Mouse (Mus musculus) liver, embryonic 14.5 days (tissue): ENCODE results near the gene Frmd8. TPM values are rescaled to one million over a fixed set of nuclear protein-coding genes. Genes with fewer than 3 reads are reported as not detected.
A peak's percentile ranks its signal among the peaks of the same experiment; 100 is the strongest.

ENCODE experiments used
- ATAC-seq: fragments of 200-750 bp; cut with Nextera tagmentation; 2 replicates; pipeline ENCODE4 v1.8.0; 2017; ENCODE audit warnings: moderate number of reproducible peaks, mild to moderate bottlenecking, moderate library complexity; ENCODE audit not compliant: insufficient read depth
- DNase-seq, 3 experiments: peaks; one replicate each; pipeline ENCODE4 v3.0.0-alpha.2; 2012 to 2013; ENCODE audit warnings: low read depth in 3 of 3, low spot score in 3 of 3
- H3K27ac ChIP-seq: fragments of 300-500 bp; sonication (generic); 2 replicates; pipeline ENCODE4 v1.5.1; 2014; ENCODE audit warnings: moderate library complexity, mild to moderate bottlenecking, control low read depth, inconsistent platforms
- H3K27me3 ChIP-seq: fragments of 300-500 bp; sonication (generic); 2 replicates; pipeline ENCODE4 v1.6.1; 2014; ENCODE audit warnings: mild to moderate bottlenecking, low read length, moderate library complexity; ENCODE audit not compliant: control insufficient read depth, insufficient read depth
- H3K36me3 ChIP-seq: fragments of 300-500 bp; sonication (generic); replicated peaks from 2 replicates; pipeline ENCODE4 v1.6.1; 2014; ENCODE audit warnings: low read depth; ENCODE audit not compliant: control insufficient read depth, insufficient read depth
- H3K4me1 ChIP-seq, 2 experiments: fragments of 200-500 bp in 1 of 2; fragments of 300-500 bp in 1 of 2; sonication (generic) in 1 of 2; replicated peaks; 2 replicates each; pipeline ENCODE4 v1.6.1; 2012 to 2014; ENCODE audit warnings: antibody characterized with exemption in 1 of 2, inconsistent platforms in 1 of 2, low read length in 1 of 2; ENCODE audit not compliant: control insufficient read depth in 2 of 2, insufficient read depth in 2 of 2
- H3K4me2 ChIP-seq: fragments of 300-500 bp; sonication (generic); 2 replicates; pipeline ENCODE4 v1.6.1; 2014; ENCODE audit warnings: low read depth, mild to moderate bottlenecking, control low read depth, moderate library complexity
- H3K4me3 ChIP-seq, 2 experiments: fragments of 200-500 bp in 1 of 2; fragments of 300-500 bp in 1 of 2; sonication (generic) in 1 of 2; 2 replicates each; pipeline ENCODE4 v1.5.1; 2012 to 2014; ENCODE audit warnings: low read depth in 2 of 2, low read length in 2 of 2, mild to moderate bottlenecking in 2 of 2, control low read depth in 1 of 2, inconsistent platforms in 1 of 2, moderate library complexity in 1 of 2; ENCODE audit not compliant: insufficient read depth in 1 of 2
- H3K9ac ChIP-seq: fragments of 300-500 bp; sonication (generic); replicated peaks from 2 replicates; pipeline ENCODE4 v1.6.1; 2014; ENCODE audit warnings: mild to moderate bottlenecking, control low read depth, moderate library complexity
- H3K9me3 ChIP-seq: fragments of 300-500 bp; sonication (generic); 2 replicates; pipeline ENCODE4 v1.6.1; 2016; ENCODE audit warnings: low read length, mixed read lengths; ENCODE audit not compliant: control insufficient read depth
- CTCF ChIP-seq: IDR thresholded peaks from 2 replicates; pipeline ENCODE4 v1.5.1; 2016; ENCODE audit warnings: antibody characterized with exemption, low read depth, control low read depth
- EP300 ChIP-seq: IDR thresholded peaks from 2 replicates; pipeline ENCODE4 v1.6.1; 2016; ENCODE audit warnings: antibody characterized with exemption, low read depth
- WGBS: fragments of 180-500 bp; shearing (Covaris S2); extraction: QIAGEN DNeasy Blood & Tissue Kit; methylation state at CpG from one replicate; pipeline ENCODE4 v1.1.7; 2014; ENCODE audit not compliant: insufficient replicate concordance; 5-methylcytosine and 5-hydroxymethylcytosine counted together
- polyA plus RNA-seq, 2 experiments: library from polyadenylated mRNA; depleted of rRNA in 1 of 2; stranded (reverse) in 1 of 2; unstranded in 1 of 2; fragments of >200 nt; fragmentation: Nextera tagmentation in 1 of 2; extraction: Ambion mirVana in 1 of 2; gene quantifications; 2 replicates each; pipeline versions ENCODE4 v1.2.1 to v1.2.3; 2012 to 2014

Frmd8 gene
- polyA plus RNA-seq, 2 experiments, result 6.6 to 6.7 TPM

DNA sequence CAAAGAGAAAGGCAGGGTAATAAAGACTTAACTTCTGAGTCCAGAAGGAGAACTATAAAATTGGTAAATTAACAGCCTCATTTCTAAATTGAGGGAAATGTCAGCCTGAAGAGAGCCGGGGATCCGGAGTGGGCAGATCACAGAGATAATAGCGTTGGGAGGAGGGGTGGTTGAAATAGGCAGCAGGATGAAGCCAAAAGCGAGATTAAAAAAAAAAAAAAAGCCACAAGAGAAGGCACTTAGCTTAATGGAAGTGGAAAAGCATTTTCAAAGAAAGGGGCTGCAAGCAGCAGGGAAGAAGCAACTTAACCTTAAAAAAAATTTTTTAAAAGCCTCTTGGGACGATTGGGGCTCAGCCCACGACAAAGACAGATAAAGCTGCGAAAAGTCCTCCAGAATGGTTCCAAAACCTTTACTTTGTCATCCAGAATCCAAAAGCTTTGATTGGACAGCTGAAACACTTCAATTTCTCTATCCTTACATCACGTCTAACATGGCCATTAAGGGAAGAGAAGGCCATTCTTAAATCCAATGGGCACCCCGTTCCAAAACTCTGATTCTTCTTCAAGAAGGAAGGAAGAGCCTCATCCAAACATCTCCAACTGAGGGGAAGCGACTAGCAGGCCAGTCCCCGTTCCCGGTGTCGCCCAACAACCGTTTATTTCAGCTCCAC is 36.5 kb upstream of the Frmd8 start:
- peak overlapping the region; percentile 99 for H3K9ac ChIP-seq
- H3K4me2 ChIP-seq, result peak overlapping the region; percentile 94
- H3K9me3 ChIP-seq, result no peaks in the 10 kb centered on the region
- H3K4me3 ChIP-seq, result peak overlapping the region; percentile 97 to 99
- H3K27ac ChIP-seq, result peak overlapping the region; percentile 33
- under 1% methylated on average over 14 of the region's 14 CpGs for WGBS
- no peaks in the 10 kb centered on the region for H3K27me3 ChIP-seq
- TF ChIP-seq EP300 (no peak), CTCF (no peak)
- DNase-seq (no peak), ATAC-seq (no peak)
- H3K36me3 ChIP-seq, result peaks cover 19% of the 10 kb centered on the region
- H3K4me1 ChIP-seq, result peaks cover 20 to 29% of the 10 kb centered on the region in 2 experiments

DNA sequence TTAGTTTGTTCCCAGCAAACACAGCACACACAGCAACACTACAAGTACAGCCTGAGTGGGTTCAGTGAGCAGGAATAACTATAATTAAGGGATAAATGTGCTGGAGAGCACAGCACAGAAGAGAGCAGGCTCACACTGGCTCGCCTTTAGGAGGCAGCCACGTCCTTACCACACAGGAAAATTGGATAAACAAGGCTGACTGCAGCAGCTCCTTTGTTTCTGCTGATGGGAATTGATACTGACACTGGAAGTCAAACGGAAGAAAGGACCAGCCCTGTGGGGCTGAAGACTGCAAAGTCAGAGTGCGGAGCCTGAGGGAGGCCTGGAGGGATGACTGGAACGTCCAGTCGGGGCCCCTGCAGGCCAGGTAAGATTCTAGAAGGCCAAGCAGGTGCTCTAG is 35.1 kb upstream of the Frmd8 start:
- ATAC-seq (no peak), DNase-seq (no peak)
- H3K36me3 ChIP-seq, result peaks cover 29% of the 10 kb centered on the region
- 67% methylated on average over 6 of the region's 6 CpGs for WGBS
- no peak; the same call in 1 of the 2 replicates for TF ChIP-seq CTCF
- H3K9ac ChIP-seq, result no peak overlapping the region
- no peaks in the 10 kb centered on the region for H3K9me3 ChIP-seq
- peak overlapping the region; percentile 94 for H3K4me2 ChIP-seq
- H3K4me3 ChIP-seq, result 0 out of 4 replicates have a peak overlapping the region, but pooled peaks of 1 of the 2 experiments have one; percentile 2
- H3K27me3 ChIP-seq, result no peaks in the 10 kb centered on the region
- no peak overlapping the region for H3K27ac ChIP-seq
- peaks cover 20 to 29% of the 10 kb centered on the region in 2 experiments for H3K4me1 ChIP-seq

DNA sequence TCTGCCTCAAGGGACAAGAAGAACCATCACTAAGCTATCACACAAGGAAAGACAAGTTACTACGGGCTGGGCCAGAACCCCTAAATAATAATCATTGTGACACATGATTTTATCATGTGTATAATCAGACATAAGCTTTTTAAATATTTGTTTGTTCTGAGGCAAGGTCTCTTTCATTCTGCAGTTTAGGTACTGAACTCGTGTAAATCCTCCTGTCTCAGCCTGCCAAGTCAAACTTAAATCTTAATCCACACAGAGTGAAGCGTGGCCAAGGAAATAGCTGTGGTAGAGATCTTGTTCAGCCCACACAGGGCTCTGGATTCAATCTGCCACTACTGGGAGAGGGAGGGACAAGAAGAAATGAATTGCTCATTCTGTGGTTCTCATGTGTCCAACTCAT is 32.2 kb upstream of the Frmd8 start:
- Histone ChIP-seq H3K4me3 (no peak overlapping the region), H3K9me3 (no peaks in the 10 kb centered on the region), H3K9ac (no peak overlapping the region), H3K4me2 (no peak overlapping the region), H3K27ac (no peak overlapping the region), H3K4me1 (peaks cover 12 to 19% of the 10 kb centered on the region in 2 experiments), H3K36me3 (peaks cover 51% of the 10 kb centered on the region), H3K27me3 (no peaks in the 10 kb centered on the region)
- no peak for TF ChIP-seq EP300
- no peak for TF ChIP-seq CTCF
- ATAC-seq (no peak), DNase-seq (no peak)
- WGBS, result 86% methylated on average over 3 of the region's 3 CpGs

DNA sequence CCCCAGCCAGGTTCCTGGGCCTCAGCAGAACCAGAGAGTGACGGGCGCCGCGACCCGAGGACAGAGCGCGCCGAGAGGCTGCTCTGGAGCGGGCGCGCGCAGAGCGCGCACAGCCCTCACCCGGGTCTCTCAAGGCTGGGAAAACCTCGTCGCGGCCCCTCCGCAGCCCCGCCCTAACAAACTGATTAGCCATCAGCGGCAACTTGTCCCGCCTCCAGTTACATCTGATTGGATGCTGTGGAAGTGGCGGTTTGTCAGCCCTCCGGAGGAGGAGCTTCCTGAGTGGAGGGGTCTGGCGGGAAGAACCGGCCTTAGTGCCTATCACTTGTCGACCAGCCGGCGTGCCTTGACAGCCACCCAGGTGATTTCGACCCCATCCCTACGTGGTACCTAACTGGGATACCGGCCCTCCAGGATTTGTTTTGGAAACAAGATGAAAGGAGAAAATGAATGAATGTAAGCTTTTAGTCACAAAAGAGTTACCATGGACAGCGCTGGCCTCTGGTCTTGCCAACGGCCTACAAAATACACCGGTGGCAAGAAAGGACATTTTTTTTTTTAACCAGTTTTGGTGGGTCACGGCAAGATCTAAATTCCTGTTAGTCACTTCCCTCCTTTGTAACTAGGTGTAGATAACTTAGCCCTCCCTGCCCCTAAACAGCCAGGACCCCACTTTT is 19.1 kb upstream of the Frmd8 start, which contains the start of gene Tigd3:
Tigd3 (minus strand) TSS at position 148 of the 677 bp plus-strand sequence.
- peak; percentile 94 for ATAC-seq
- Histone ChIP-seq H3K9ac (peak within 1 kb of the TSS; percentile 87), H3K36me3 (peaks cover 19% of the 10 kb centered on the region), H3K4me1 (peaks cover 4 to 13% of the 10 kb centered on the region in 2 experiments; a peak in 3 of 4 replicates), H3K4me3 (peak within 1 kb of the TSS; percentile 76 to 82), H3K27me3 (no peaks in the 10 kb centered on the region), H3K4me2 (peak within 1 kb of the TSS; percentile 95), H3K9me3 (no peaks in the 10 kb centered on the region), H3K27ac (peak within 1 kb of the TSS; percentile 64)
- peak; percentile 90 to 91 (median 91) for DNase-seq
- WGBS, result 4% methylated on average over 36 of the region's 36 CpGs
- TF ChIP-seq EP300, result peak; percentile 15; the same call in 1 of the 2 replicates
- no peak for TF ChIP-seq CTCF
